Mouse (Mus musculus): Measurements from ENCODE around the gene Gm13119.
A peak's percentile ranks its signal among the peaks of the same experiment; 100 is the strongest.
"Not testable (repeated sequence)": the region's sequence is repeated elsewhere in the genome, so short reads cannot be mapped to it uniquely, and the experiment has no call there.

Gm13119 gene

DNA sequence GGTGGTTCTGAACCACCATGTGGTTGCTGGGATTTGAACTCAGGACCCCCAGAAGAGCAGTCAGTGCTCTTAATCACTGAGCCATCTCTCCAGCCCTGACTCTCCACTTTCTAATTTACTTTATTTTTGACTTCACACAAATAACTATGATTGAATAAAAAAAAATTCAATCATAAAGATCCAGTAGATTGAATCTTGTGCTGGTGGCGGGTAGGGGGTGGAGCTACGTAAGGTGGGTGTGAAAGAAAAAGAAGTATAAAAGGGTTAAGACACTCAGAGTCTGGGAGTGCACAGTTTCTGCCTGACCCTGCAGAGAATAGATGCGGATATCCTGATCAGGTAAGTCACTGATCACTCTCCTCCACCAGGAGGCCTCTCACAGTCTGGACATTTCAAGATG is at the start of gene Gm13119:
Gm13119 (plus strand) TSS at position 301 of the 400 bp plus-strand sequence.
- not testable (repeated sequence) for DNase-seq (ENCODE audit: low read depth, low spot score)

- DNase-seq (ENCODE audit: low read depth, low spot score): peak; percentile 78
Measured at GRCm38 (mm10) chr4:144312666-144313460, 44.9 kb upstream of the Gm13119 start.

GRCm38 (mm10) chr4:144329949-144330348 is 27.8 kb upstream of the Gm13119 start, which contains the start of gene Gm13128:
Gene Gm13128, plus strand, starts transcription at chr4:144330249.
- DNase-seq (ENCODE audit: low read depth, low spot score): not testable (repeated sequence)

DNA sequence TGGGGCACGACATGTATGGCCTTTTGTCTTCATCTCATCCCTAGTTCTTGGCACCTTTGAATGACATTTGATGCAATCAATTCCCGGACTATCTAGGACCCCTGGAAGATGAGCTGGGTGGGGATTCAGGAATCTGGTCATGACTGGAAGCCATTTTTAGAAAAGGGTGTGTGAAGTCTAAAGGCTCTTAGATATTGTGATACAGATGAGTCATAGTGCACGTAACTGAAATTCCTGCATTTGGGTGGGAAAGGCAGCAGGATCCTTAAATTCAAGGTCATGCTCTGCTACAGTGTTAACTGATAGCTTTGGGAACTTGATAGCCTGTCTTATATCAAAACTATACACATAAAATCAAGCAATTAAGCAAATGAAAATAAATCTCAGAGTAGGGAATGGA is 21.9 kb upstream of the Gm13119 start:
- DNase-seq (ENCODE audit: low read depth, low spot score): peak; percentile 84

- DNase-seq (ENCODE audit: low read depth, low spot score): no peak
Measured at GRCm38 (mm10) chr4:144377911-144378310, 20.2 kb downstream of the Gm13119 start, which contains the start of gene Pramef20. Gene Pramef20, minus strand, starts transcription at chr4:144377933.

DNA sequence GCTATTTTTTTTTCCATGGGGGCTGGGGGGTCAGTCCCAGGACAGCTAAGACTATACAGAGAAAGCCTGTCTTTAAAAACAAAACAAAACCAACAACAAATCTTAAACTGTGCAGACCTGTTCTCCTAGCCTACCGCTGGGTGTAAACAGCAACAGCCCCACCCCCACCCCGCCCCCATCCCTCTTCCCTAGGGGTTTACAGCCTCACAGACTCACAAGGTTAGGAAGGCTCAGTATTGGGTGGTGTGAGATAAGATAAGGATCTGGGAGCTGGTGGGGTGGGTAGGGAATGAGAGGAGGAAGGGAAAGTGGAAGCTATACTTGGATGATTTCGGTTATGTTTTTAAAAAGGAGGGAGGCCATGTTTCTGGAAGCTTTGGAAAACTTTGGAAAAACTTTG is 38.6 kb downstream of the Gm13119 start:
- DNase-seq (ENCODE audit: low read depth, low spot score): peak; percentile 52

DNA sequence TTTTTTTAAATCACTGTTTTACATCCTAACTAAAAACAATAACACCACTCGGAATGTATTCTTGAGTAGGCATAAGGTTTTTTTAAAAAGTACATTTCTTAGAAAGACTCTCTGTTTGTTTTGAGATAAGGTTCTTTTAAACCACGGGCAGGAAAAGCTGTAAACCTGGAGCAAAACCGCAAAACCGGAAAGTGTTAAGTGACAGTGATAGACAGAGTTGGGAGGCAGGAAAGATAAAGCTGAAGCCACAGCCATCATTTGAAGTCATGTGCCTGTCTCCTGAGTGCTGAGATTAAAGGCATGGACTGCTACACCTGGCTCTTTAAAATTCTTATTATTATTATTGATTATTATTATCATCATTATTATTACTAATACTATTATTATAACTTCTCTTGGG is 45.0 kb downstream of the Gm13119 start:
- no peak for DNase-seq (ENCODE audit: low read depth, low spot score)

GRCm38 (mm10) chr4:144404456-144405086 is 46.8 kb downstream of the Gm13119 start:
- DNase-seq (ENCODE audit: low read depth, low spot score): peak; percentile 96

DNA sequence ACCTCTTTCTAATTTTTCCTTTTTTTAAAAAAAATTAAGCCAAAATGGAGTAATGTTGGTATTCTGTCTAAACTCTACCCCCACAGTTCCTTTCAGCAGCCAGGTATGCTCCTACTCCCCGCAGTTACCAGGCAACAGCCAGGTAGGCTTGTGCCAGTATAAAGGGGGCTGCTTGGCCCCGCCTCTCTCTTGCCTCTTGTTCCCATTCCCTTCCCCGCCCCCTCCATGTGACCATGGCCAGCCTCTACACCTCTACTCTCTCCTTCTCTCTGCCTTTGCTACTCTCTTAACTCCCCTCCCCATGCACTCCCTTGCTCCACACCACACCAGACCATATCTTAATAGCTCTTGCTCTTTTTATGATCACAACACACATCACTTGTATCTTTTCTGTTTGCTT is 48.5 kb downstream of the Gm13119 start:
- peak; percentile 71 for DNase-seq (ENCODE audit: low read depth, low spot score)

DNA sequence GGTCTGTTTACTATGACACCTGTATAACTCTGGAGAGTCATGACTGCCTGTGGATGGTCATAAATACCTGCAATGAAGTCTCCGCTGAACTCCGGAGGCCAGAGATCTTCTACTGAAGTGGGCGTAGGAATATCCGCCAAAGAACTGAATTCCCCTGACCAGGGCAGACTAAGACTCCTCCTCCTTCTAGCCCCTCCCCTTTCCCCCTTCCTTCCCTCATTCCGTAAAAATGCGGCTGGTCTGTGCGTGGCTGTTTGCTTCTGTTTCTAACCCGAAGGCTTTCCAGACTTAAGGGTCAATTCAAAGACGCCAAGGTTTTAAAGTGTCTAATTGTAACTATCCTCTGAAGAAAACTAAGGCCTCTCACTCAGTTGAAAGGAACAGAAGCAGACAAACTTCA is 50.5 kb downstream of the Gm13119 start, which contains the start of gene Pramef12:
Pramef12 (minus strand) TSS at position 175 of the 400 bp plus-strand sequence.
- DNase-seq (ENCODE audit: low read depth, low spot score): peak; percentile 81

All from R1 (cell line).